Mouse (Mus musculus) ovary, adult 10 weeks (tissue): ENCODE data around the gene Rbp1. TPM values are rescaled to one million over a fixed set of nuclear protein-coding genes. Genes with fewer than 3 reads are reported as not detected.

Experiments
- polyA plus RNA-seq: library from polyadenylated mRNA; stranded (reverse); fragments of 350-450 nt; fragmentation: Illumina TruSeq; extraction: RNeasy Lipid Tissue Mini Kit (QIAGEN cat#74804); gene quantifications from one replicate; pipeline ENCODE4 v1.2.3, GENCODE M21; 2014

Rbp1 gene
- 1.5 TPM for polyA plus RNA-seq

GRCm38 (mm10) chr9:98422656-98423055 lies at the start of gene Rbp1:
TSS of gene Rbp1 (plus strand) at chr9:98422961.

GRCm38 (mm10) chr9:98485815-98486214 lies 63.1 kb downstream of the Rbp1 start, which contains the start of gene Rbp2:
TSS of gene Rbp2 (plus strand) at chr9:98486115.

Other genes starting within 250 kb of the Rbp1 start
- gene Nmnat3, start 135.5 kb upstream of the Rbp1 start, polyA plus RNA-seq = 4.1 TPM
- not detected for gene Rbp2, start 63.2 kb downstream of the Rbp1 start, polyA plus RNA-seq
- 404 TPM for gene Copb2, start 140.8 kb downstream of the Rbp1 start, polyA plus RNA-seq
- 88.5 TPM for gene Mrps22, start 178.7 kb downstream of the Rbp1 start, polyA plus RNA-seq